Mouse (Mus musculus) heart, postnatal 10 days (tissue): ENCODE measurements around the gene Map3k7. TPM values are rescaled to one million over a fixed set of nuclear protein-coding genes. Genes with fewer than 3 reads are reported as not detected.
"Not testable (repeated sequence)": the region's sequence is repeated elsewhere in the genome, so short reads cannot be mapped to it uniquely, and the experiment has no call there.

Experiments used
- DNase-seq, 2 experiments: peaks; one replicate each; pipeline ENCODE4 v3.0.0; 2021
- intact Hi-C: fragments of 180-260 bp; cut with DNase I; formaldehyde crosslinking; loops from one replicate; pipeline ENCODE4 v1.15.1; 2025
- total RNA-seq, 2 experiments: library from RNA; stranded (reverse); gene quantifications; 2 replicates each; pipeline ENCODE4 v1.2.3; 2021

Gene Map3k7
- total RNA-seq, 2 experiments from 2014 or later = 55.5 to 60.5 TPM

DNA sequence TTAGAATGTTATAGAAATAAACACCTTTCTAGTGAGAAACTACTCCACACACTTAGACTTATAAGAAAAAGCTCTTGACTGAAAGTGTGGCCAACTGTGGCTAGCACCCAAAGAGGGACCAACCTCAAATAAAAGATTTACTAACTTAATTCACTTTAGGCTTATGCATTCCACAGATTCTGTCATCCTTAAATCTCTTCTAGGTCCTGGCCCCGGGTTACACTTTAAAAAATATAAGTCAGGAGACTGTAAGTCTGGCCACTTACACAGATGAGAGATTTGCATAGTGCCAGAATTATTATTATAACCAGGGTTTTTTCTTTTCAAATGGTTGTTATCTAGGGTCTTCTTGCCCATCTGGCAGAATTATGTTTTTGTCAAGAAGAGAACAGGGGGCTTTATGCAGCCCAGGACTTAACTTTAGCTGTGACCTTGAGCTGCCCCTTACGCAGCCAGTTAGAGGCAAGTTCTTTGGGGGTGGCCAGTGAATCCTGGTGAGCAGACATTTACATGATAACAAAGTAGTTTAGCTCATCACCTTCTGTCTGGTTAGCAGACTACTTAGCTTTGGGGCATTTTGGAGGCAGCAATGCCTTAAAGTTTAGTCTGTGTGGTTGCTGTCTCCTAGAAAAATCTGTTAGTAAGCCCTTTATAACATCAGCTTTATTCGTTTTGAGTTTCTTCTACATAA is 11.5 kb downstream of the Map3k7 start:
- DNase-seq = no peak
- intact Hi-C loops = no loop called here

DNA sequence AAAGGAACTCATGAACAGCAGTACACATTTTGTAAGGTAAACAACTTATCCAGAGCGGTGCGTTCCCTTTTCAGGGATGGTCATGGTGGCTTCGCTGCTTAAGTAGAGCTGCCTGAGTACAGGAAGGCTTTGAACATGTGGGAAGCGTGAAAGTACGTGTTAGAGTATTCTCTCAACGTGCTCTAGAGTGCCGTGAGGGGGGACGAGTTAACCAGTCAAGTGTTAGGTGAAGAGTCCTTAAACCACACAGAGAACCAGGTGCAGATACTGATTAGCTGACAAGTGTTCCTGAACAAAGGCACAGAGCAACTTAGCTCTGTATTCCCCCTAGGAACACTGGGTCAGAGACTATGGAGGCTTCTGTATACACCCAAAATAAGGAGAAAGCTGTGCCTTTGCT is 18.0 kb downstream of the Map3k7 start:
- DNase-seq = no peak
- intact Hi-C loops = no loop called here

DNA sequence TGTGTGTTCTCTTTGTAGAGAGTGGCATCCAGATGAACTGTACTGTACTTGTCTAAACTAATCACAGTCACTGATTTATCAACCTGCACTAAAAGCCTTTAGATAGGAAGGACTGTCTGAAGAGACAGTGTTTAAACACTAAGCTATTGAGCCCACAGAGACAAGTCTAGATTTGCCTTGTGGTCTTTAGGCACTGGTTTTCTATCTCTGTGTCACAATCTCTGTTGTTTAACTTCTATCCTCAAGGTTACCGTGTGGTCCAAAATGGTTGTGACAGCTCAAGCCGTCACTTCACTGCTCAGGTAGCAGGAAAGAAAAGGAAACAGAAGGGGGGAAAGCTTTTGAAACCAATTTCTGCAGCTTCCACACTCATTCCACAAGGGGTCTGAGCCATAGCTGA is 29.5 kb downstream of the Map3k7 start:
- intact Hi-C loops = no loop called here
- no peak for DNase-seq

DNA sequence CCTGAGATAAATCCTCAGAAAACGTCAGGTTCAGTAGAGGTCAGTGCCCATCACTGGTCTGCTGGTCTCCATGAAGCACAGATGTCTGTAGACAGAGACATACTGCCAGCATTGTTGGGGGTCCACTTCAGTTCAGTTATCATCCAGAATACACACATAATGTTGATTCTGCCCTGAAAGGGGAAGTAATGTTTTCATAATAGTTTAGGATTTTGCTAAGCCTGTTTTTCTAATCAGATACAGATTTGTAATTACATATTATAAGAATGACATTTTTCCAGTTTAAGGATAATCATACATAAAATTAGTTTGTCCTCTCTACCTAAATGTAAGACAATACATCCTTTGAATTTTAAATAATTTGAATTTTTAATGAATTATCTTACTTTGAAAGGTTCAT is 30.0 kb downstream of the Map3k7 start:
- DNase-seq = no peak

DNA sequence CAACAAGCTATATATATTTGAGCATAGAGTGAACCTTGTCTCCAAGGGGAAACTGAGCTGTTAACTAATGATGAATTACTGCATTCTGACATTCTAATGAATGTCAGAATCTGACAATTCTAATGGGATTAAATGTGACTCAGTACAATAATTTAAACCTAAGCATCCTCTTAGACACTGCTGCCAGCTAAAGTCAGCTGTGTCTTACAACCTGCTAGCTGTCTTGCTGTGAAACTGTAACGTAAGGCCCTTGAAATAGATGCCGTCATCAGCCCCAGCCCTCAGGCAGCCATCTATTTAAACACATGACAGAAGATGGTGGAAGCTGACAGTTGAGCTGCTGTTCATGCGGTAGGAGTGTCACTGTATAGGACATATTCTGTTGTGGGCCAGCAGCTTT is 37.6 kb downstream of the Map3k7 start:
- DNase-seq = no peak
- intact Hi-C loops = no loop called here

More for the DNA sequence above, 30.0 kb downstream of the Map3k7 start:
- intact Hi-C loops = no loop called here

DNA sequence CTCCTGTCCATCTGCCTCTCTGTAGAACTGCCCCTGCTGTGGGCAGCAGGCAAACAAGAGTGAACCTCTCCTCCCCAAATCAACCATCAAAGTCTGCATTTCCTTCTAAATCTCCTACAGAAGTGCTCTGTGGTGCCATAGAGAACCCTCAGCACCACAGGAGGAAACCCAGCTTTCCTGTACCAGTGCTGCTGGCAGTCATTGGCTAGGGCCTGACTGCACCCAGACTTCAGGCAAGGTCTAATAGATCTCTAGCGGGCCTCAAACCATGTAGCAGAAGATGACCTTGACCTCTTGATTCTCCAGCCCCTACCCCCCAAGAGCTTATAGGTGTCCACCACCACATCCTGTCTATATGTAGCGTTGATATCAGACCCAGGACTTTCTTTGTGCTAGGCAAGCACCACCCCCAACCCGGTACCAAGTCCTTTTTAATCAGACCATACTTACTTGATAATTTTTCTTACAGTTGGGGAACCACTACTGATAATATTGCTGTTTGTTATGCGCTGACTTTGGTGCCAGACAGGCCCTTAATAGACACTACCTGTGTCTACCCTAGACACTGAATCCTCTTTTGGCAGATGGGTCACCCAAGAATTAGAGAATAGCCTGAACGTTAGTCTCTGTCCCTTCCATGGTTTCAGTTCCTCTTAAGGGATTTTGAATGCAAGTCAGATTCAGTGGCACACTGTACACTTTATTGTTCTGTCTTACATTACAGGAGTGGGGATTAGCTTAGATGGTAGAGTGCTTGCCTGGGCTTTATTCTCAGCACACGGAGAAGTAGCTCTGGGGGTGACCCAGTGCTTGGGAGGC is 41.1 kb downstream of the Map3k7 start:
- intact Hi-C loops = no loop called here
- no peak for DNase-seq

DNA sequence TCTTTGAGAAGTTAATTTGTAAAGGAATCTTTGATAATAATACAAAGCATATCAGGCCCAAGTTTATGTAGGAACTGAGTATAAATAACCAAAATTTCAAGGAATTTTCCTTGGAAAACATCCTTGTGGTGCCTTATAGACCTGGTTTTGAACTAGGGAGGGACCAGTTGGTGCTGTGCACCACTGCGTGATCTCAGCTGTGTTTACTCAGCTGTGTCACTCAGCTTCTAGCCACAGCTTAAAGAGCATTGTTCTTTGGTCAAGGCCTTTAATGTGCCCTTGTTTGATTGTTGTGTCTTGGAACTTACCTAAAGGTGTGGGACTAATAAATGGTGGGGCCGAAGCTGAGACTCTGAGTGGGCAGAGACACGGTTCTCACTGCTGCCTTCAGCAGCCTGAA is 43.3 kb downstream of the Map3k7 start:
- no peak for DNase-seq
- intact Hi-C loops = no loop called here

DNA sequence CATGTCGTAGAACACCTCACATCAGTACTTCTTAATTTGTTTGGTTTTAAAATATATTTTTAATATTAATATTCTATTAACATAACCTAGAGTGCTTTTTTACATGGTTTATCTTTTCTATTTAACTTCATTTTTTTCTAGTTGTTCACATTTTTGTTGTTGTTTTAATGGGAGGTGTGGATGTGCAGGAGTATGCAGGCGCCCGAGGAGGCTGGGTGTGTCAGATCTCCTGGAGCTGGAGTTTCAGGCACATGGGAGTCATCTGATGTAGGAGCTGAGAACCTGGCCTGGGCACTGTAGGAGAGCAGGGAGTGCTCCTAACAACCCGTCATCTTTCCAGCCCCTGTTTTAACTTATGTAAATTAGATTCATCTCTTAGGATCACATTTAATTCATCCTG is 44.2 kb downstream of the Map3k7 start:
- no peak for DNase-seq
- intact Hi-C loops = no loop called here

DNA sequence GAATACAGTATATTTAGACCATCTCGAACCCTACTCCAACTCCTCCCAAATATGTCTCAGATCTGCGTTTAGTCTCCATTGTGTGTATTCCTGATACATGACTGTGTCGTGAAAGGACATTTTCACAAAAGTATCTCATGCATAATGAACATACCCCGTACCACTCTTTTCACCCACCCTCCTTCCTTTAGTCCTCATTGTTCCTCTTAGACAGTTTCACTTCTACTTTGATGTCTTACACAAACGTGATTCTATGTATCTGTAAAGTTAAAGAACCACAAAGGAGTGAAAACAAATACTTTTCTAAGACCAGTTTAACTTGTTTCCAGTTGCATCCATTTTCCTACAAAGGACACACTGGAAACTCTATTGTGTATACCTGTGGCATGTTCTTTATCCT is 46.9 kb downstream of the Map3k7 start:
- no peak for DNase-seq
- intact Hi-C loops = no loop called here

DNA sequence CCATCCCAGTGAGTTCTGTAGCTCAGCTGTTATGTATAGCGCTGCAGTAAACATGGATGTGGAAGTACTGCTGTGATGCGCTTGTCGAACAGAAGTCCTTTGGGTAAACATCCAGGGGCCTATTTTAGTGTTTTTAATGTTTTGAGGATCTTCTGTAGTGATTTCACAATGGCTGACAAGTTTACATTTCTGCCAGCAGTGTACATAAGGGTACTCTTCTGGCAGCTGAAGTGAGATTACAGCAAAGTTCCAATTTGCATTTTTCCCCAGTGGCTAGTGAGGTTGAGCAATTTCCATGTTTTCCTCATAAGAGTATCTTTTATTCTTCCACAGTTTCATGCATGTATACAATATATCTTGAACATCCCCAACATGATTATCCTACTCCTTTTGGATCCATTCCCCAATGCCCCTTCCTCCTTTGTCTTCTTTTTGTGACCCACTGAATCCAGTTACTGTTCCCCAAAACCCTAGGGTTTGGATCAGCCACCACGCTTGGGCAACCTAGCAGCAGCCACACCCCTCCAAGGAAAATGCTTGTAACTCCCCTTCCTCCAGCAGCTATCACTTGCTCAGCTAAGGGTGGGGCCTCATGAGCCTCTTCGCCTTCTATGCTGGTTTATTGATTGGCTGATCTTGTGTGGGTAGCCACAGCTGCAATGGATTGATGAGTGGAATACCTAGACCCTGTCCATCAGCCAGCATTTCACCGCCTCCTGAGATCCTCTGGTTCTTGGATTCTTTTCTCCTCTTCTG is 47.5 kb downstream of the Map3k7 start:
- no peak for DNase-seq
- intact Hi-C loops = no loop called here

DNA sequence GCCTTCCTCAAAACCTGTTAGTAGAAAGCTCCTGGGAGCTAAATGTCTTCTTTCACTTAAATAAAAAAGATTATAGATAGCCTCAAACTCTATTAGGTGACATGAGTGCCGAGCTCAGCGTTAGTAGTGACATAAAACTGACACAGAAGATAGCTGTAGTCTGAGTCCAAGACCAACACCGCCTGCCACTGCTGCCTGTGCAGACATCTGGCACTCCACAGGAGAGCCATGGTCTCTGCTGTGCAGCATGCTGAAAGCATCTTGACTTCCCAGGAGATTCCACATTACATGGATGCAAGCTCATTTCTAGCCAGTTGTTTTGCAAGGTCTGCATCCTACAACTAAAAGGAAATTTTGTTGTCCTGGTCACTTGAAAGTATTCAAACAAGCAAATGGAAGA is 57.2 kb downstream of the Map3k7 start:
- DNase-seq = no peak
- intact Hi-C loops = no loop called here

DNA sequence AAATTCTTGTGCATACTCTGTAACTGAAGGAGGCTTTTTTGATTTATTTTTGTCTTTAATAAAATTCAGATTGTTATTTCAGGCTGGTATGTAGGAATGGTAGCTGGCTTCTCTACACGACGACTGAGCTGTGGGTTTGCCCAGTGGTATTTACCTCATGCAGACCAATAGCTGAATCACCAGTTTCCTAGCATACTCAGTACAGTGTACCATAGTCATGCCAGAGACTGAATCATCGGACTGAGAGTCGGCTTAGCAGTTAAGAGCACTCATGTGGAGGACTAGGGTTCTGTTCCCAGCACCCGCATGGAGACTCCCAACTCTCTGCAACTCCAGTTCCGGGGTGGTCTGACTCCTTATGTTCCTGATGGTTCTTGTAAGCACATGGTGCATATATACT is 58.4 kb downstream of the Map3k7 start:
- DNase-seq = no peak
- intact Hi-C loops = no loop called here

DNA sequence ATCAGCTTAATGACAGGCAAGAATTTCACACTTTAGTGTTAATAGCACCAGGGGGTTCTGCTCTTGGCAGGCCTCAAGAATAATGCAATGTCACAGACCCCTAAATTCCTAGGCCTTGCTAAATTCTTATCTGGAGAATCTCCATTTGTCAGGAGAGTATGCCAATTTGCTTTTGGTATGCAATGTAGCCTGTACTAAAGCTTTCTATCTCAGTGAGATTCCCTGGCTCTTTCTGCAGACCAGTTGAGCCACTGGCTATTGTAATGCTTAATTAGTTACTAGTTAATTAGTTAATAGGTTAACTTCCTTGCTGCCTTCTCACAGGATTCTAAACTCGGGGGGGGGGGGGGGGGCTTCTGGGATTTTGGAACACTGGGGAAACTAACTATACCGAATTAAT is 60.3 kb downstream of the Map3k7 start:
- DNase-seq, intact Hi-C loops: not testable (repeated sequence)

DNA sequence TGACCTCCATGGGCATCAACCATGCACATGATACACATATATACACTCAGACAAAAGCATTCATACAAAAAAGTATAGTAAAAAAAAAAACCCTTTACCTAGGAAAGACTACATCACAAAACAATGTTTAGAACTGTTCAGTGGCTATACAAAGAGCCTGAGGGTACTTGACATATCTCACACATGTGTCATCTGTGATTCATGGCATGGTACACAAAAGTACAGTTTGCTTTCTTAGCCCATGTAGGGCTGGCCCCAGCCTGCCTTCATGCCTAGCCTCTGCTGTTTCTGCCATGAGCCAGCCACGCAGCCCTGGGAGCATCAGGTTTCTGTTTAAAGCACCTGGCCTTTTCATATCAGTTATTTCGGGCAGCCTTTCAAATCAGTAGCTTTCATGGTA is 61.2 kb downstream of the Map3k7 start:
- intact Hi-C loops = no loop called here
- DNase-seq = no peak

DNA sequence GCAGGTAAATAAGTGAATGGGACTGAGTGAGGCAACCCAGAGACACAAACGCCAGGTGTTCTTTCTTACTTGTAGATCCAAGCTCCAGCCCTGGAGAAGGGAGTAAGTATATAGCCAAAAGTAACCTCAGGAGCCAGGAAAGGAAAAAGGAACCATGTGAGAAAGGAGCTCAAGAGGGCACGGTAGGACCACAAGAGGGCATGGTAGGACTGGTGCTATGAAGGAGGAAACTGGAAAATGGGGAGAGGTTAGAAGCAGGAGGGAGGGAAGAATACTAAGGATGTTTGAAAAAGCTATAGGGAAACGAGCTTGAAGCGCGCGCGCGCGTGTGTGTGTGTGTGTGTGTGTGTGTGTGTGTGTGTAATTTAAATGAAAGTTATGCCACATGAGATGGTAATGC is 63.2 kb downstream of the Map3k7 start:
- intact Hi-C loops = no loop called here
- no peak for DNase-seq

DNA sequence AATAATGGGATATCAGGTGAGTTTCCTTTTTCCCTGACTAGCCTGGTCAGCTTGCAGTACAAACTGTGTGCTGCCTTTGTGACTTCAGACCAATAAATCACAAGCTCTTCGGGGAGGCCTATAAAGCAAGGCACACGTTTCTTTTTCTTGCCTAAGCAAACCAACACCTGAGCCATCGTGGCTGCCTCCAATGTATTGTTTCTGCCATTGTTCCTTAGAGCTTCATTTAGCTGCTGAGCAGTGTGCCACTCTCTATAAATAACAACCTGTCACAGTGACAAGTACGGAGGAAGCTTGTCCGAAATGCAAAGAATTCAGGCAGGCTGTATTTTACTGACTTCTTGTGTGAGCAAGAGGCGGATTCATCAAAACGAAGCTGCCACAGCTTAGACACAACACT is 73.4 kb downstream of the Map3k7 start:
- peak in 1 of 2 experiments; percentile 7 for DNase-seq
- intact Hi-C loops = no loop called here

DNA sequence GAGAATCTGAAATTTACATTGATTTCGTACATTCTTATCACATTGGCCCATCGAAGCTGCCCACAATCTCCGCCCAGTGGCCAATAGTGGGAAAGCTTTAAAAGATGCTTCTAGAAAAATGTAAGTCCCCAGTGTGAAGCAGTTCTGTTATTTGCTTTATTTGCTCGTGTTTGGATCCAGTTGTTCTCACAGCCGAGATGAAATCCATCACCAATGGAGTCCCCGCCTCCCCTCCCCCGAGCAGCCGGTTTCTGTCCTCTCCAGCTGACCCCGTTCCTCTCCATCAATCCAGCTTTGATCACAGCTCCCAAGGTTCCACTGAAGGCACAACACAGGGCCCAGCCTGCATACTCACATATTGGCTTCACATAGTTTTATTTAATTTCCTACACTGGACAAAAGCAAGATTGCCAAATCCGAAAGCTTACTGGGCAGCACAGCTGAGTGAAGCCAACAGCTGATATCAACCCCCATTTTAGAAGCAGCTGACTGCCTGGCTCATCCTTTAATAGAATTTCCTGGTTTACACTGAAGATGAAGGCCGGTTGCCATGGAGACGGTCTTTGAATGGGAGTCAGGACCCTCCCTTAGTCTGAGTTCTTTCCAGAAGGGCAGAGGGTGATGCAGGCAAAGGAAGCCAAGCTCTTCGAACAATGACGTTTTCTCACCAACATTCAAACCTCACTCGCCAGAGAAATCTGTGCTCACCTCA is 78.0 kb downstream of the Map3k7 start:
- DNase-seq = peak in 1 of 2 experiments; percentile 18
- intact Hi-C loops = no loop called here

DNA sequence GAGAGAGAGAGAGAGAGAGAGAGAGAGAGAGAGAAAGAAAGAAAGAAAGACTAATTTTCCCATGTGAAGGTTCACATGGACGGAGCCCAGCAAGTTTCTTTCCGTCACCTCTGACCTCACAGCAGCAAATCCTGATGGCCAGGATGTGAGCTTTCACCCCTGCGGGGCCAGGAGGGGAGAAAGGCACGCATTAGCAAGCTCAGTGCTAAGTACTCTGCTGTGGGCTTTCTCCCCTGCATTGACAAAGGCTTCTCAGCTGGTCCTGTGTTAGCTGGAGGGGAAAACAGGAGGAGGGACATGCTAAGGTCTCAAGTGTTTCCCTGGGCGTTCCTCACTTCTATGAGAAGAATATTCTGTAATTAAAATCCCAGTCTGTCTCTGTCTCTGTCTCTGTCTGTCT is 81.3 kb downstream of the Map3k7 start:
- DNase-seq = no peak
- intact Hi-C loops = no loop called here

DNA sequence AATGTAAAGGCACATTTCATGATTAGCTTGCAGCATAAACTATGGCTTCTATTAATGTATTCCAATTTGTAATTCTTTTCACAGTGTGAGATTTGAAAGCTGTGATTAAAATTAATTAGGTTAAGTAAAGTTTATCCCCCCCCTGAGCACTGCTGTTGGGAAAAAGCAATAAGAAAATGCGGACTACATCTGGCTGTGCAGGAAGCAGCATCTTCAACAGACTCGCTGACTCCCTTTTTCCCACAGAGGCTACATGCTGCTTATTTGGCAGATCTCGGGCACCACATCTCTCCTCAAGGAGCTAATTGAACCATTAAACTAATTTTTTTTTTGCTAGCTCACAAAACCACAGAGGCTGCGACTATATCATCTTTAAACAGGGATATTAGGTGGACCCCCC is 85.9 kb downstream of the Map3k7 start:
- intact Hi-C loops = loop anchor here (10.0 kb wide), 1 partner anchor 365 kb away; no protein-coding TSS in a partner anchor
- no peak for DNase-seq

DNA sequence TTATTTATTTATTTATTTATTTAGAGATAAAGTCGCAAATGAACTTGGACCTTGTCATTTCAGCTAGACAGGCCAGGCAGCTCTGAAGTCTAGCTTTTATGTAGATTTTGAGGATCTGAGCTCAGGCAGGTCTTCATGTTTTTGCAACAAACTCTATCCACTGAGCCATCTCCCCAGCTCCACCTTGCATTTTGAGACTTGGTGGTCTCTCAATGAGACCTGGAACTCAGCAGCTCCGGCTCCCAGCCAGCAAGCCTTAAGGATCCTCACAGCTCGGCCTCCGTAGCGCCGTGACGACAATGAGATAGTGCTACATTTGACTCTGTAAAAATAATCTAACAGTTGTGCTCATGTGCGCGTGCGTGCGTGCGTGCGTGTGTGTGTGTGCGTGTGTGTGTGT is 89.3 kb downstream of the Map3k7 start:
- intact Hi-C loops = loop anchor here (10.0 kb wide), 1 partner anchor 362 kb away; no protein-coding TSS in a partner anchor
- DNase-seq = no peak
